Mouse (Mus musculus): ENCODE data around the gene Lamb3. TPM values are rescaled to one million over a fixed set of nuclear protein-coding genes. Genes with fewer than 3 reads are reported as not detected.

Lamb3 gene
- total RNA-seq, 1 experiment from 2014 or later: 1.2 TPM

GRCm38 (mm10) chr1:193337018-193337321 is 129.5 kb downstream of the Lamb3 start:
- no peak; a peak in 2 of 4 replicates for ATAC-seq (replicated peaks in 1 of 2; ENCODE audit: insufficient read depth in 1 of 2, low FRiP score in 2 of 2, low TSS enrichment in 1 of 2, low read depth in 1 of 2, poor library complexity in 2 of 2, severe bottlenecking in 2 of 2)

GRCm38 (mm10) chr1:193337787-193338310 is 130.3 kb downstream of the Lamb3 start:
- peak in 1 of 2 experiments; percentile 12; a peak in 1 of 4 replicates for ATAC-seq (replicated peaks in 1 of 2; ENCODE audit: insufficient read depth in 1 of 2, low FRiP score in 2 of 2, low TSS enrichment in 1 of 2, low read depth in 1 of 2, poor library complexity in 2 of 2, severe bottlenecking in 2 of 2)

GRCm38 (mm10) chr1:193338363-193338995 is 131.0 kb downstream of the Lamb3 start:
- ATAC-seq (replicated peaks in 1 of 2; ENCODE audit: insufficient read depth in 1 of 2, low FRiP score in 2 of 2, low TSS enrichment in 1 of 2, low read depth in 1 of 2, poor library complexity in 2 of 2, severe bottlenecking in 2 of 2): peak; percentile 78 to 79

- ATAC-seq (replicated peaks in 1 of 2; ENCODE audit: insufficient read depth in 1 of 2, low FRiP score in 2 of 2, low TSS enrichment in 1 of 2, low read depth in 1 of 2, poor library complexity in 2 of 2, severe bottlenecking in 2 of 2): no peak
Observed at GRCm38 (mm10) chr1:193342198-193342946, 134.9 kb downstream of the Lamb3 start.

- ATAC-seq (replicated peaks in 1 of 2; ENCODE audit: insufficient read depth in 1 of 2, low FRiP score in 2 of 2, low TSS enrichment in 1 of 2, low read depth in 1 of 2, poor library complexity in 2 of 2, severe bottlenecking in 2 of 2): no peak
Observed at GRCm38 (mm10) chr1:193343853-193344252, 136.4 kb downstream of the Lamb3 start.

GRCm38 (mm10) chr1:193344976-193345375 is 137.5 kb downstream of the Lamb3 start:
- peak in 1 of 2 experiments; percentile 33; a peak in 1 of 4 replicates for ATAC-seq (replicated peaks in 1 of 2; ENCODE audit: insufficient read depth in 1 of 2, low FRiP score in 2 of 2, low TSS enrichment in 1 of 2, low read depth in 1 of 2, poor library complexity in 2 of 2, severe bottlenecking in 2 of 2)

GRCm38 (mm10) chr1:193346908-193347307 is 139.4 kb downstream of the Lamb3 start:
- ATAC-seq (replicated peaks in 1 of 2; ENCODE audit: insufficient read depth in 1 of 2, low FRiP score in 2 of 2, low TSS enrichment in 1 of 2, low read depth in 1 of 2, poor library complexity in 2 of 2, severe bottlenecking in 2 of 2): no peak

- ATAC-seq (replicated peaks in 1 of 2; ENCODE audit: insufficient read depth in 1 of 2, low FRiP score in 2 of 2, low TSS enrichment in 1 of 2, low read depth in 1 of 2, poor library complexity in 2 of 2, severe bottlenecking in 2 of 2): no peak
Observed at GRCm38 (mm10) chr1:193348261-193348962, 140.9 kb downstream of the Lamb3 start.

GRCm38 (mm10) chr1:193349702-193350545 is 142.4 kb downstream of the Lamb3 start:
- ATAC-seq (replicated peaks in 1 of 2; ENCODE audit: insufficient read depth in 1 of 2, low FRiP score in 2 of 2, low TSS enrichment in 1 of 2, low read depth in 1 of 2, poor library complexity in 2 of 2, severe bottlenecking in 2 of 2): no peak

GRCm38 (mm10) chr1:193350546-193350801 is 143.0 kb downstream of the Lamb3 start:
- ATAC-seq (replicated peaks in 1 of 2; ENCODE audit: insufficient read depth in 1 of 2, low FRiP score in 2 of 2, low TSS enrichment in 1 of 2, low read depth in 1 of 2, poor library complexity in 2 of 2, severe bottlenecking in 2 of 2): no peak

- no peak for ATAC-seq (replicated peaks in 1 of 2; ENCODE audit: insufficient read depth in 1 of 2, low FRiP score in 2 of 2, low TSS enrichment in 1 of 2, low read depth in 1 of 2, poor library complexity in 2 of 2, severe bottlenecking in 2 of 2)
Observed at GRCm38 (mm10) chr1:193351583-193351982, 144.1 kb downstream of the Lamb3 start.

- ATAC-seq (replicated peaks in 1 of 2; ENCODE audit: insufficient read depth in 1 of 2, low FRiP score in 2 of 2, low TSS enrichment in 1 of 2, low read depth in 1 of 2, poor library complexity in 2 of 2, severe bottlenecking in 2 of 2): no peak
Observed at GRCm38 (mm10) chr1:193359199-193359598, 151.7 kb downstream of the Lamb3 start.

- ATAC-seq (replicated peaks in 1 of 2; ENCODE audit: insufficient read depth in 1 of 2, low FRiP score in 2 of 2, low TSS enrichment in 1 of 2, low read depth in 1 of 2, poor library complexity in 2 of 2, severe bottlenecking in 2 of 2): no peak
Observed at GRCm38 (mm10) chr1:193361181-193361580, 153.7 kb downstream of the Lamb3 start.

- ATAC-seq (replicated peaks in 1 of 2; ENCODE audit: insufficient read depth in 1 of 2, low FRiP score in 2 of 2, low TSS enrichment in 1 of 2, low read depth in 1 of 2, poor library complexity in 2 of 2, severe bottlenecking in 2 of 2): no peak
Observed at GRCm38 (mm10) chr1:193362078-193362477, 154.6 kb downstream of the Lamb3 start.

- peak; percentile 81 to 96 for ATAC-seq (replicated peaks in 1 of 2; ENCODE audit: insufficient read depth in 1 of 2, low FRiP score in 2 of 2, low TSS enrichment in 1 of 2, low read depth in 1 of 2, poor library complexity in 2 of 2, severe bottlenecking in 2 of 2)
Observed at GRCm38 (mm10) chr1:193363801-193364231, 156.3 kb downstream of the Lamb3 start.

GRCm38 (mm10) chr1:193368055-193368454 is 160.6 kb downstream of the Lamb3 start:
- ATAC-seq (replicated peaks in 1 of 2; ENCODE audit: insufficient read depth in 1 of 2, low FRiP score in 2 of 2, low TSS enrichment in 1 of 2, low read depth in 1 of 2, poor library complexity in 2 of 2, severe bottlenecking in 2 of 2): no peak; a peak in 1 of 4 replicates

GRCm38 (mm10) chr1:193369091-193369490 is 161.6 kb downstream of the Lamb3 start:
- no peak for ATAC-seq (replicated peaks in 1 of 2; ENCODE audit: insufficient read depth in 1 of 2, low FRiP score in 2 of 2, low TSS enrichment in 1 of 2, low read depth in 1 of 2, poor library complexity in 2 of 2, severe bottlenecking in 2 of 2)

Data from hematopoietic stem cell, adult 5-6 weeks (primary cell).